Mouse (Mus musculus) mature B cell (primary cell): ENCODE measurements around the gene Samd10.

Experiments used
- in situ Hi-C: fragments of 300-500 bp; cut with MboI; formaldehyde crosslinking; loops from 2 replicates; pipeline ENCODE4 v1.14.3; 2019

Gene Samd10

GRCm38 (mm10) chr2:181598454-181599351 lies at the start of gene Samd10:
Samd10 (minus strand) TSS chr2:181599212.
- in situ Hi-C loops, result no loop called here

GRCm38 (mm10) chr2:181646626-181647472 lies 47.8 kb upstream of the Samd10 start:
- in situ Hi-C loops, result no loop called here

GRCm38 (mm10) chr2:181645666-181646065 lies 46.7 kb upstream of the Samd10 start:
- in situ Hi-C loops, result no loop called here

- in situ Hi-C loops, result no loop called here
These were observed 45.3 kb upstream of the Samd10 start for GRCm38 (mm10) chr2:181644361-181644760.

- in situ Hi-C loops, result no loop called here
These were observed 36.9 kb upstream of the Samd10 start for GRCm38 (mm10) chr2:181635865-181636264.

- in situ Hi-C loops, result no loop called here
These were observed 33.6 kb upstream of the Samd10 start for GRCm38 (mm10) chr2:181632624-181633023.

GRCm38 (mm10) chr2:181628471-181628870 lies 29.5 kb upstream of the Samd10 start:
- in situ Hi-C loops, result no loop called here

- in situ Hi-C loops, result no loop called here
These were observed 24.4 kb upstream of the Samd10 start for GRCm38 (mm10) chr2:181623401-181623800.

GRCm38 (mm10) chr2:181618761-181619495 lies 19.9 kb upstream of the Samd10 start:
- in situ Hi-C loops, result no loop called here

- in situ Hi-C loops, result no loop called here
These were observed 3.4 kb upstream of the Samd10 start for GRCm38 (mm10) chr2:181602367-181602766.

GRCm38 (mm10) chr2:181601751-181602145 lies 2.7 kb upstream of the Samd10 start:
- in situ Hi-C loops, result no loop called here

GRCm38 (mm10) chr2:181600828-181601750 lies 2.1 kb upstream of the Samd10 start:
- in situ Hi-C loops, result no loop called here

- in situ Hi-C loops, result no loop called here
These were observed 1.3 kb upstream of the Samd10 start for GRCm38 (mm10) chr2:181600226-181600758.

- in situ Hi-C loops, result no loop called here
These were observed 1.5 kb downstream of the Samd10 start for GRCm38 (mm10) chr2:181597378-181598061.

GRCm38 (mm10) chr2:181596221-181596960 lies 2.6 kb downstream of the Samd10 start:
- in situ Hi-C loops, result no loop called here

- in situ Hi-C loops, result no loop called here
These were observed 3.9 kb downstream of the Samd10 start for GRCm38 (mm10) chr2:181594946-181595696.

- in situ Hi-C loops, result no loop called here
These were observed 5.1 kb downstream of the Samd10 start for GRCm38 (mm10) chr2:181593937-181594336.

GRCm38 (mm10) chr2:181593042-181593421 lies 6.0 kb downstream of the Samd10 start:
- in situ Hi-C loops, result no loop called here
